Mouse (Mus musculus): ENCODE results near the gene Lcn4.

- TF ChIP-seq CTCF (IDR thresholded peaks at IDR 0.05; ENCODE audit: control insufficient read depth, insufficient read depth, insufficient replicate concordance, low read depth, low read length) (no peak), POLR2A (IDR thresholded peaks at IDR 0.05; ENCODE audit: control insufficient read depth, low read depth, low read length) (no peak)
Observed at GRCm38 (mm10) chr2:26638572-26638971, 32.5 kb downstream of the Lcn4 start.

Measured in testis, adult 2 months (tissue).